Mouse (Mus musculus) T-cell, adult 2 months (primary cell): ENCODE measurements around the gene Bcor.

ENCODE experiments used
- DNase-seq: peaks from one replicate; pipeline ENCODE4 v3.0.0; 2022; ENCODE audit warnings: low spot score

The Bcor gene

GRCm38 (mm10) chrX:12085949-12086348, 74.2 kb downstream of the Bcor start:
- DNase-seq, result no peak

GRCm38 (mm10) chrX:12085290-12085689, 74.9 kb downstream of the Bcor start:
- no peak for DNase-seq

- DNase-seq, result no peak
Measured at GRCm38 (mm10) chrX:12084698-12085097, 75.5 kb downstream of the Bcor start.

GRCm38 (mm10) chrX:12083631-12084030, 76.5 kb downstream of the Bcor start:
- no peak for DNase-seq

- DNase-seq, result no peak
Measured at GRCm38 (mm10) chrX:12082736-12083135, 77.4 kb downstream of the Bcor start.

GRCm38 (mm10) chrX:12082184-12082583, 78.0 kb downstream of the Bcor start:
- no peak for DNase-seq

GRCm38 (mm10) chrX:12081741-12082155, 78.4 kb downstream of the Bcor start:
- DNase-seq, result no peak

GRCm38 (mm10) chrX:12080904-12081740, 79.0 kb downstream of the Bcor start:
- DNase-seq, result peak; percentile 59

GRCm38 (mm10) chrX:12080095-12080903, 79.9 kb downstream of the Bcor start:
- peak; percentile 35 for DNase-seq

GRCm38 (mm10) chrX:12079309-12080094, 80.7 kb downstream of the Bcor start:
- peak; percentile 63 for DNase-seq

- no peak for DNase-seq
Measured at GRCm38 (mm10) chrX:12079059-12079308, 81.2 kb downstream of the Bcor start.

GRCm38 (mm10) chrX:12078195-12079058, 81.7 kb downstream of the Bcor start:
- DNase-seq, result peak; percentile 27

- no peak for DNase-seq
Measured at GRCm38 (mm10) chrX:12077601-12077980, 82.6 kb downstream of the Bcor start.

GRCm38 (mm10) chrX:12076763-12077600, 83.2 kb downstream of the Bcor start:
- DNase-seq, result peak; percentile 43

- no peak for DNase-seq
Measured at GRCm38 (mm10) chrX:12072721-12073120, 87.4 kb downstream of the Bcor start.

- peak; percentile 65 for DNase-seq
Measured at GRCm38 (mm10) chrX:12068978-12069724, 91.0 kb downstream of the Bcor start.

GRCm38 (mm10) chrX:12067851-12068510, 92.2 kb downstream of the Bcor start:
- DNase-seq, result no peak

GRCm38 (mm10) chrX:12067031-12067430, 93.1 kb downstream of the Bcor start:
- no peak for DNase-seq

GRCm38 (mm10) chrX:12065782-12066181, 94.4 kb downstream of the Bcor start:
- no peak for DNase-seq

GRCm38 (mm10) chrX:12062932-12063260, 97.3 kb downstream of the Bcor start:
- no peak for DNase-seq
